Mouse (Mus musculus): ENCODE measurements around the gene Gcc1.

Gene Gcc1

GRCm38 (mm10) chr6:28422651-28423290 is 5.4 kb downstream of the Gcc1 start:
- no peak for DNase-seq (ENCODE audit: low spot score in 2 of 2)

GRCm38 (mm10) chr6:28421469-28422000 is 6.7 kb downstream of the Gcc1 start:
- DNase-seq (ENCODE audit: low spot score in 2 of 2): peak; percentile 98

GRCm38 (mm10) chr6:28420865-28421264 is 7.3 kb downstream of the Gcc1 start:
- DNase-seq (ENCODE audit: low spot score in 2 of 2): no peak

DNA sequence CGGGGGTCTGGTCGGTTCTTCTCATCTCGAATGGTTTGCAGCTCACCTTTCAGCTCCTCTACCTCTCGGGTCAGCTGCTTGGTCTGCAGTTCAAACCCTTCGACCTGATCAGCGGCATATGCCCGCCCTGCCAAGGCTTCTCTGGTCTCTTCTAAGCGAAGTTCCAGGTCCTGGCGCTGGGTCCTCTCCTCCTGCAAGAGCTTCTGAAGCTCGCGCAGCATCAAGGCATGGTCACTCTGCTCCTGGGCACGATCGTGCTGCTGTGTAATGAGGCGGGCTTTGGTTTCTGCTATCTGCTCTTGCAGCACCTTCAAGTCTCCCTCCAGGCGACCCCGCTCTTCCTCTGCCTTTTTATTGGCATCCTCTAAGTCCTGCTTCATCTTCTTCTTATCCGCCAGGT is 7.8 kb downstream of the Gcc1 start:
- DNase-seq (ENCODE audit: low spot score in 2 of 2): no peak

DNA sequence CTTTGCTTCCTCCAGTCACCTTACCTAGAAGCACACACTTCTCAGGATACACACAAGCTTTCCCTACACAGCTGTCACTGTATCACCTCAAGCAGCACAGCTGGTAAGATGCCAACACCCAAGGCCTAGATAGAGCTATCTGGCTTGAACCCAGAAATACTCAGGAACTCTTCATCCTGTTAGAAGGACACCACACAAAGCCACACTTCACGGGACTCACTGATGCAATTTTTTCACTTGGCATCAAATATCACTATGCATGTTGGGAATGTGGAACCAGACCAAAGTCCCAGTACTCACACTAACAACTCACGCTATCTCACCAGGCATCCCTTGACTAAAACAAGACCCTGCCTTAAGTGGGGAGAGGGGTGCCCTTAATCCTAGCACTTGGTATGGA is 8.5 kb downstream of the Gcc1 start:
- no peak for DNase-seq (ENCODE audit: low spot score in 2 of 2)

GRCm38 (mm10) chr6:28418449-28418848 is 9.7 kb downstream of the Gcc1 start:
- DNase-seq (ENCODE audit: low spot score in 2 of 2): peak in 1 of 2 experiments; percentile 84

DNA sequence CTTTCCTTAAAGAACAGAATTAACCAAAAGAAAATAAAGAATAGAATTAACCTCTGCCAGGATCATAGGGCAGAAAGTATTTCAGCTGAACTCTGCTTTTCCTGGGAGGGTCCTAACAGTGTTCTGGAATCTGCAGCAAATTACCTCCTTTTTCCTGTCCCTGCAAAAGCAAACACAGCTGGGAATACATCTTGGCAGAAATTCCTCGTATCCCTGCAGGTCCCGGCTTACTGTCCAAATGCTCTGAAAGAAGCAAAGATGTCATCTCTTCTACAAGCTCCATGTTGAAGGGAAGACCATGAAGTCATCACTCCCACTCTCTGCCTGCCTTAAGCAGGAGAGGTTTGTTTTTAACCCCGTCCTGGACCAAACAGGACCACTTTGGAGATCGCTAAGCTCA is 11.2 kb downstream of the Gcc1 start:
- no peak for DNase-seq (ENCODE audit: low spot score in 2 of 2)

- DNase-seq (ENCODE audit: low spot score in 2 of 2): no peak
Observed at GRCm38 (mm10) chr6:28411236-28411635, 17.0 kb downstream of the Gcc1 start.

DNA sequence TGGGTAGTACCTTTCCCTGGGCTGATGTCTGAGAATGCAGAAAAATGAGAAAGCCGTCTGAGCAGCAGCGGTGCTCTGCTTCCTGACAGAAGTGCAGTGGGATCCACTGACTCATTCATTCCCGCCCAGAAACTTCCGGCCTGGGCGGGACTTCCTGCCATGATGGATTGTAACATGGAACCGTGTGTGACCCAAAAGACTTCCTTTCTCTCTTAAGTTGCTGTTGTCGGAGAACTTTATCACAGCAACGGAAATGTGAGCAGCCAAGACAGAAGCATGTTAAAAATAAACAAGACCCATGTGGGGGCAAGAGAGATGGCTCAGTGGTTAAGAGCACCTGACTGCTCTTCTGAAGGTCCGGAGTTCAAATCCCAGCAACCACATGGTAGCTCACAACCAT is 18.1 kb downstream of the Gcc1 start:
- DNase-seq (ENCODE audit: low spot score in 2 of 2): no peak

GRCm38 (mm10) chr6:28399791-28400190 is 28.4 kb downstream of the Gcc1 start:
- no peak for DNase-seq (ENCODE audit: low spot score in 2 of 2)

GRCm38 (mm10) chr6:28398726-28399125 is 29.5 kb downstream of the Gcc1 start:
- no peak for DNase-seq (ENCODE audit: low spot score in 2 of 2)

DNA sequence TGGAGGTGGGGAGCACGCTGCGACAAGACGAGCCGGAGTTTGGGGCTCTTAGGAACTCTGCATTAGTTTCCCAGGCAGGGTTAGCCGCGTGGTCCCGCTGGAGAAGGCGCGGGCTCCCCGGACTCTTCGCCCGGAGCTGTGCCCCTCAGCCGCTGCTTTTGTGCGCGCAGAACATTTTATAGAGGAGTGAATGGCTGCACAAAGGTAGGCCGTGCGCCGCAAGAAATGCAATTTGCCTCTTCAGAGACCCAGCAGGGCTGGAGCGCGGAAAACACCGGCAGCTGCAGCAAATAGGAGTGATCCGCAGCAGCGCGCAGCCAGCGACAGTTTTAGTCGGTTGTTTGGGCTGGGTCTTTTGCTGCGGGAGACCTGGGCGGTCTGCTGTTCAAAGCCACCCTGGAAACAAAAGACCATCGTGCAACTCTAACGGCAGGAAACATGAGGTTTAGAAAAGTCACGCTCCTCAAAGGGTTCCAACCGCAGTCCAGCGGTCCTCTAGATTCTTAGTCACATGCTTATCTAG is 30.4 kb downstream of the Gcc1 start, which contains the start of gene Zfp800:
Zfp800 (minus strand) TSS at position 325 of the 523 bp plus-strand sequence.
- DNase-seq (ENCODE audit: low spot score in 2 of 2): no peak

GRCm38 (mm10) chr6:28396853-28397457 is 31.2 kb downstream of the Gcc1 start:
- DNase-seq (ENCODE audit: low spot score in 2 of 2): no peak

- no peak for DNase-seq (ENCODE audit: low spot score in 2 of 2)
Observed at GRCm38 (mm10) chr6:28396051-28396852, 31.9 kb downstream of the Gcc1 start.

GRCm38 (mm10) chr6:28389038-28389437 is 39.2 kb downstream of the Gcc1 start:
- DNase-seq (ENCODE audit: low spot score in 2 of 2): no peak

GRCm38 (mm10) chr6:28385169-28385568 is 43.0 kb downstream of the Gcc1 start:
- DNase-seq (ENCODE audit: low spot score in 2 of 2): no peak

GRCm38 (mm10) chr6:28381983-28382382 is 46.2 kb downstream of the Gcc1 start:
- no peak for DNase-seq (ENCODE audit: low spot score in 2 of 2)

DNA sequence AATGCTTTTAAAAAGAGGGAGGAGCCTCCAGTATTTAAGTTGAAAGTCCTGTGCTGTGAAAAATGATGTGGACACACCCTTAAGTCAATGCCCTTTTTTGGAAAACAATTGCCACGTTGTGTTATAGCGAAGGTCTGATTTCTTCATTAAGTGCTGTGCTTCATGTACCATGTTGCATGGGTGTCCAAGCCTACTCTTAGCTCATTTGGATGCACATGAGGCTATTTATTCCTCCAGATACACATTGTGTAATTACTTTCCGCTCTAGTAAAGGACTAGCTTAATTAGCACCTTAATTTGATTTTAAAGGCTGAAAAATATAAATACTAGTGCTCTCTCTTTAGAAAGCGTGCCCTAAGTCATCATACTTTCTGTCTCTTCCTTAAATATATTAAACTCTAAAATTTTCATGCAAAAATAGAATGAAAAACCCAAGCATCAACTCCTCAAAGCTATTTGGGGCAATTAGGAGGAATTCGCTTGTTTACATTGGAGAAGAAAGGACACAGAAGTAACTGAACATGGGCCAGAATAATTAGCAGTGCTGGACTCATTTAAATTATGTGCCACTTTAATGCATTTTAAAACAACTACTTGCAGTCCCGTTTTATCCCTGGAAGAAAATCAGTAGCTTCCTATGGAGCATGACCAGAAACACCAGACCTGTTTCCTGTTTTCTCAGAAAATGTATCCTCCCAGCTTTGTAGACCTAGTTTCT is 58.1 kb downstream of the Gcc1 start:
- DNase-seq (ENCODE audit: low spot score in 2 of 2): no peak

GRCm38 (mm10) chr6:28367575-28367974 is 60.6 kb downstream of the Gcc1 start:
- no peak for DNase-seq (ENCODE audit: low spot score in 2 of 2)
